Mouse (Mus musculus): ENCODE measurements around the gene Cdc6. TPM values are rescaled to one million over a fixed set of nuclear protein-coding genes. Genes with fewer than 3 reads are reported as not detected.
A peak's percentile ranks its signal among the peaks of the same experiment; 100 is the strongest.

Cdc6 gene
- total and polyA plus RNA-seq, 2 experiments from 2014 or later = 1.4 to 4.2 TPM

- H3K4me1 ChIP-seq (ENCODE audit: control insufficient read depth, insufficient read depth) = peaks cover 62% of the 10 kb centered on the region
- H3K27me3 ChIP-seq (ENCODE audit: control insufficient read depth, insufficient read depth, low read length) = no peaks in the 10 kb centered on the region
- no peak overlapping the region for H3K4me2 ChIP-seq (ENCODE audit: low read depth, low read length)
- ATAC-seq (ENCODE audit: insufficient read depth, low read depth) (no peak), DNase-seq (ENCODE audit: low spot score) (no peak)
- no peak overlapping the region for H3K4me3 ChIP-seq (ENCODE audit: low read depth, low read length)
- peaks cover 11% of the 10 kb centered on the region for H3K36me3 ChIP-seq (replicated peaks; ENCODE audit: control insufficient read depth, insufficient read depth, low read length)
- H3K27ac ChIP-seq (ENCODE audit: low read depth) = peak overlapping the region; percentile 84
- TF ChIP-seq CTCF (IDR thresholded peaks at IDR 0.05; ENCODE audit: low read depth) = no peak
- WGBS = 35% methylated on average over 6 of the region's 7 CpGs
- H3K9me3 ChIP-seq (replicated peaks; ENCODE audit: control insufficient read depth, low read length) = no peaks in the 10 kb centered on the region
- H3K9ac ChIP-seq (replicated peaks; ENCODE audit: low read depth, low read length) = no peak overlapping the region; the same call in 1 of the 2 replicates
These were observed 48.2 kb downstream of the Cdc6 start for GRCm38 (mm10) chr11:98955707-98956235.

GRCm38 (mm10) chr11:98956340-98956739 lies 48.7 kb downstream of the Cdc6 start:
- WGBS = 68% methylated on average over 10 of the region's 10 CpGs
- Histone ChIP-seq H3K27me3 (ENCODE audit: control insufficient read depth, insufficient read depth, low read length) (no peaks in the 10 kb centered on the region), H3K27ac (ENCODE audit: low read depth) (no peak overlapping the region), H3K4me3 (ENCODE audit: low read depth, low read length) (no peak overlapping the region), H3K36me3 (replicated peaks; ENCODE audit: control insufficient read depth, insufficient read depth, low read length) (peaks cover 11% of the 10 kb centered on the region), H3K9me3 (replicated peaks; ENCODE audit: control insufficient read depth, low read length) (no peaks in the 10 kb centered on the region), H3K4me2 (ENCODE audit: low read depth, low read length) (no peak overlapping the region), H3K4me1 (ENCODE audit: control insufficient read depth, insufficient read depth) (peaks cover 58% of the 10 kb centered on the region), H3K9ac (replicated peaks; ENCODE audit: low read depth, low read length) (no peak overlapping the region)
- no peak for DNase-seq (ENCODE audit: low spot score)
- no peak for ATAC-seq (ENCODE audit: insufficient read depth, low read depth)
- TF ChIP-seq CTCF (IDR thresholded peaks at IDR 0.05; ENCODE audit: low read depth) = no peak
- no peak for TF ChIP-seq EP300 (IDR thresholded peaks at IDR 0.05; ENCODE audit: low read depth)

DNA sequence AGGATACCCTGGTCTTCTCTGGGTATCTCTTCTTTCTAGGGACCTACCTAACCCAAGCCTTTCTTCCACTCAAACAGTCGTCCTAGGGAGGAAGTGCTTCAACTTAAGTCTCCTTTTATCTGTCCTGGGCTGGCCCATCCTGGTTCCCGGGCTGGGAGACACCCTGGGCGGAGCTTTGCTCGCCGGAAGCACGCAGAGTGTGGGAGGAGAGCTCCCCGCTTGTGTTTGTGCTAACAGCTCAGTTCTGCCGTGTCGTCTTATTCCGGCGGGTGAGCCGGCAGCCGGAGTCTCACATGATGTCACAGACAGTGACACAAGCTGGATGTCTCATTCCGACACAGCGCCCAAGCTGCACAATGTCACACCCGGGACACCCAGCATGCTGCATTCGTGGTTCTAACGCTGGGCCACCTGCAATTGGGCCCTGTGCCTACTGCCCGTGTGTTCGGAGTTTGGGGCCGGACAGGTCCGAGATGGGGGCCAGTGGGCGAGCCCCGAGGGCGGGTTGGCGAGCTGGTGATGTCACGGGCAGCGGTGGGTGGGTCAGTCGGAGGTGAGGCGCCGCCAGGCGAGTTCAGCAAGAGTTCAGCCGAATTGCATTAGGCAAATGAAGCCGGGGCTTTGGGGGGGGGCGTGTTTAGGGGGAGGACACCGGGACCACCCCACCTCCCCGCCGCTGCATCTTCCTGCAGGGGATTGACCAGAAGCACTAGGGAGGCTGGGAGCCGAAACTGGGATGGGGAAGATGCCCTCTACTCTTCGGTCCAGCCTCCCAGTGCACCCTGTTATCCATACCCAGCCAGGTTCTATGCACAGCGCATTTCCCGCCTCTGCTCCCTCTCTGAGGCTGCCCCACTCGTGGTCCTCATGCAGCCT lies 52.1 kb downstream of the Cdc6 start:
- DNase-seq (ENCODE audit: low spot score) = peak; percentile 89
- Histone ChIP-seq H3K4me2 (ENCODE audit: low read depth, low read length) (peak overlapping the region; percentile 84), H3K9me3 (replicated peaks; ENCODE audit: control insufficient read depth, low read length) (no peaks in the 10 kb centered on the region), H3K4me1 (ENCODE audit: control insufficient read depth, insufficient read depth) (peaks cover 53% of the 10 kb centered on the region), H3K27ac (ENCODE audit: low read depth) (peak overlapping the region; percentile 81), H3K27me3 (ENCODE audit: control insufficient read depth, insufficient read depth, low read length) (no peaks in the 10 kb centered on the region), H3K9ac (replicated peaks; ENCODE audit: low read depth, low read length) (peak overlapping the region; percentile 64), H3K4me3 (ENCODE audit: low read depth, low read length) (peak overlapping the region; percentile 59), H3K36me3 (replicated peaks; ENCODE audit: control insufficient read depth, insufficient read depth, low read length) (peaks cover 6% of the 10 kb centered on the region; the same call in 1 of the 2 replicates)
- peak; percentile 24 for ATAC-seq (ENCODE audit: insufficient read depth, low read depth)
- under 1% methylated on average over 36 of the region's 43 CpGs for WGBS
- TF ChIP-seq EP300 (IDR thresholded peaks at IDR 0.05; ENCODE audit: low read depth) = 0 out of 2 replicates have a peak, but pooled peaks have one; percentile 54
- no peak for TF ChIP-seq CTCF (IDR thresholded peaks at IDR 0.05; ENCODE audit: low read depth)

GRCm38 (mm10) chr11:98960313-98960906 lies 52.8 kb downstream of the Cdc6 start:
- Histone ChIP-seq H3K27me3 (ENCODE audit: control insufficient read depth, insufficient read depth, low read length) (no peaks in the 10 kb centered on the region), H3K36me3 (replicated peaks; ENCODE audit: control insufficient read depth, insufficient read depth, low read length) (peaks cover 6% of the 10 kb centered on the region; the same call in 1 of the 2 replicates), H3K27ac (ENCODE audit: low read depth) (peak overlapping the region; percentile 81), H3K4me3 (ENCODE audit: low read depth, low read length) (peak overlapping the region; percentile 59), H3K9me3 (replicated peaks; ENCODE audit: control insufficient read depth, low read length) (no peaks in the 10 kb centered on the region), H3K4me1 (ENCODE audit: control insufficient read depth, insufficient read depth) (peaks cover 53% of the 10 kb centered on the region), H3K4me2 (ENCODE audit: low read depth, low read length) (peak overlapping the region; percentile 84), H3K9ac (replicated peaks; ENCODE audit: low read depth, low read length) (peak overlapping the region; percentile 64)
- DNase-seq (ENCODE audit: low spot score) = no peak
- peak; percentile 15; the same call in 1 of the 2 replicates for ATAC-seq (ENCODE audit: insufficient read depth, low read depth)
- WGBS = 3% methylated on average over 43 of the region's 53 CpGs
- TF ChIP-seq CTCF (IDR thresholded peaks at IDR 0.05; ENCODE audit: low read depth) = no peak
- TF ChIP-seq EP300 (IDR thresholded peaks at IDR 0.05; ENCODE audit: low read depth) = no peak

DNA sequence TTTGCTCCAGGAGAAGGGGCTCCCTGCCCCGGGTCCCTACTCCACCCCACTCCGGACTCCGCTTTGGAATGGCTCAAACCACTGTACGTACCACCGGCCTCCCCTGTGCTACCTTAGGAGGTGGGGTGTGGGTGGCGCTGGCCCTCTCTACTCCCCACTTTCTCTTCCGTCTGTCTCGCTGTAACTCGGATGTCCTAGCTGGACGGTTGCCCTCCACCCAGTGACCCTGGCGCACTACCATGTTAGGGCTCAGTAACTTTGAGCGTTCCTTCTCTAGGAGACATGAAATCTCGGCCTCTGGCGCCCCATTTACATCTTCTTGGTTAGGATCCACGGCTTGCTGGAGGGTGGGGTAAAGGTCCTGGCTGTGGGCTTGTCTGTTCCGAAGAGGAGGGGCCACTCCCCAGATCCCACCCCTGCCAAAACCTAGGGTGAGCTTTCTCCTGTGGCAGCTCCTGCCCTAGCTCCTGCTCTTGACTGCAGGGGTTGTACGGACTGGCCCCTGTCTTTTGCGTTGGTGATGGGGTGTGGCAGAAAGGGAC lies 53.5 kb downstream of the Cdc6 start:
- Histone ChIP-seq H3K36me3 (replicated peaks; ENCODE audit: control insufficient read depth, insufficient read depth, low read length) (peaks cover 6% of the 10 kb centered on the region; the same call in 1 of the 2 replicates), H3K9me3 (replicated peaks; ENCODE audit: control insufficient read depth, low read length) (no peaks in the 10 kb centered on the region), H3K27ac (ENCODE audit: low read depth) (peak overlapping the region; percentile 81), H3K4me3 (ENCODE audit: low read depth, low read length) (peak overlapping the region; percentile 59), H3K27me3 (ENCODE audit: control insufficient read depth, insufficient read depth, low read length) (no peaks in the 10 kb centered on the region), H3K9ac (replicated peaks; ENCODE audit: low read depth, low read length) (peak overlapping the region; percentile 64), H3K4me2 (ENCODE audit: low read depth, low read length) (peak overlapping the region; percentile 84), H3K4me1 (ENCODE audit: control insufficient read depth, insufficient read depth) (peaks cover 54% of the 10 kb centered on the region)
- TF ChIP-seq EP300 (IDR thresholded peaks at IDR 0.05; ENCODE audit: low read depth) = no peak
- no peak for TF ChIP-seq CTCF (IDR thresholded peaks at IDR 0.05; ENCODE audit: low read depth)
- DNase-seq (ENCODE audit: low spot score) (no peak), ATAC-seq (ENCODE audit: insufficient read depth, low read depth) (no peak)
- WGBS = 32% methylated on average over 18 of the region's 18 CpGs
